Mouse (Mus musculus) erythroblast, embryonic 14.5 days (primary cell): ENCODE measurements around the gene Plcg2.

Experiments
- GATA1 ChIP-seq: IDR thresholded peaks from 2 replicates; pipeline ENCODE4 v1.6.1; 2012; ENCODE audit warnings: low read length, inconsistent platforms, mixed read lengths
- TAL1 ChIP-seq: IDR thresholded peaks from 3 replicates; pipeline ENCODE4 v1.6.1; 2012; ENCODE audit warnings: low read length, inconsistent platforms, mixed read lengths

- TF ChIP-seq TAL1 = no peak
- TF ChIP-seq GATA1 = no peak
These were observed 20.8 kb downstream of the Plcg2 start for GRCm38 (mm10) chr8:117518873-117519272.
